Mouse (Mus musculus) retina, embryonic 14.5 days (tissue): Measurements from ENCODE around the gene Ddx46.

ENCODE experiments used
- DNase-seq: peaks from one replicate; pipeline ENCODE4 v3.0.0-alpha.2; 2015; ENCODE audit warnings: low spot score

Ddx46 gene

DNA sequence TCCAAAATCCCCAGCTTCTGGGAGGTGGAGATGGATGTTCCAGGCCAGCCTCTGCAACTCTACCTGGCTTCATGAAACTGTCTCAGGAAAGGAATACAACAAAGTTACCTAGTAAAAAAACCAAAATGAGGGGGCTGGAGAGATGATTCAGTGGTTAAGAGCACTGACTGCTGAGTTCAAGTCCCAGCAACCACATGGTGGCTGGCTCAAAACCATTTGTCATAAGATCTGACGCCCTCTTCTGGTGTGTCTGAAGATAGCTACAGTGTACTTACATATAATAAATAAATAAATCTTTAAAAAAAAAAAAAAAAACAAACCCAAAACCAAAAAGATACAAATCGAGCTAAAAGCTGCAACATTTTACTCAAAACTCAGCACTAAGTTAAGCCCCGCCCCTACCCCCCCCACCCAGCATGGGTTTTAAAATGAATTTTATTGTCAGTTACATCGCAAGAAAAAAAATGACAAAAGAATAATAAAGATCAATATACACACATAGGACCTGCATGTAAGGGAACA, 91.8 kb downstream of the Ddx46 start:
- DNase-seq = peak; percentile 45

DNA sequence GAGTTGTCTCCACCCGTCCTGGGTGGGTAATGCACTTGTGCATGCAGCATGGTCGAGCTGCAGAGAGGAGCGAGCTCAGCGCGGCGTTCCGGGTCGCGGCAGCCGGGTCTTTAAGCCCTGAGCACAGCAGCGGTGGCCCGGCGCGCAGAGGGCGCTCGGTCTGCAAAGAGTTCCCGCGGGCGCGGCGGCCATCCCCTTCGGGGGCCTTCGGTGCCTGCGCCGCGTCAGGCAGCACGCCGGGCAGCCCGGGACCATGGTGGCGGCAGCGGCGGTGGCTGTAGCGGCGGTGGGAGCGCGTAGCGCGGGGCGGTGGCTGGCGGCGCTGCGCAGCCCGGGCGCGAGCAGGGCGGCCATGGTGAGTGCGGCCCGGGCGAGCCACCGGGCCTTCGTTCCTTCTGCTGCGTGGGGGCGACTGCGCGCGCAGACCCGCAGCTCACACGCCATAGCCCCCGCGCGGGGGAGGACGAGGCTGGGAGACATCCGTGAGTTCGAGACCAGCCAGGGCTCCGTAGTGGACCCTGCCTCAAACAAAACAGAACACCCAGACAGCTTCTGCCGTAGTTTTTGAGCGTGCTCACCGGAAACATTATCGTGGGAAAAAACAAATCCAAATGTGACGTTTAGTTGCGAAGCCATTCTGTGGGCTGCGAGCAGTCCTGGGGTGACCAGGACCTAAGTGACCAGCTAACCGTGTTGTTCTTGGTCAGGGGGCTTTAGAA, 92.5 kb downstream of the Ddx46 start, which contains the start of gene Pcbd2:
Pcbd2 (plus strand) TSS at position 249 of the 719 bp plus-strand sequence.
- peak; percentile 85 for DNase-seq

DNA sequence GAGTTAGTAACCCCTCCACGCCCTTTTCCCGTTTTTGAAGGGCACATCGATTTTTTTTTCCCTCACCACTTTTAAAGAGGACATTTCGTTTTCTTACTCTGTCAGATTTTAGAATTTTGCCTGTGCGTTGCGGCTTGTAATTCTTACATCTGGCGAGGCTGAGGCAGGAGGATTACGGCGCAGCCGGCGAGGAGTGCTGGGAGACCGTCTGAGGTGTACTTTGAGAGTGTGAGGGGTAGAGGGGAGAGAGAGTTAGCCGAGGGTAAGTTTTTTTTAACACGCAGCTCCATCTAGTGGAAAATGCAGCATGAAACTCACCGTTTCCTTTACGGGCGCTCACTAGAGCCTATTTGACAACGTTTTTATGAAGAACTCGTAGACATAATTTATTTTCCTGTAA, 93.0 kb downstream of the Ddx46 start:
- DNase-seq = peak; percentile 83

DNA sequence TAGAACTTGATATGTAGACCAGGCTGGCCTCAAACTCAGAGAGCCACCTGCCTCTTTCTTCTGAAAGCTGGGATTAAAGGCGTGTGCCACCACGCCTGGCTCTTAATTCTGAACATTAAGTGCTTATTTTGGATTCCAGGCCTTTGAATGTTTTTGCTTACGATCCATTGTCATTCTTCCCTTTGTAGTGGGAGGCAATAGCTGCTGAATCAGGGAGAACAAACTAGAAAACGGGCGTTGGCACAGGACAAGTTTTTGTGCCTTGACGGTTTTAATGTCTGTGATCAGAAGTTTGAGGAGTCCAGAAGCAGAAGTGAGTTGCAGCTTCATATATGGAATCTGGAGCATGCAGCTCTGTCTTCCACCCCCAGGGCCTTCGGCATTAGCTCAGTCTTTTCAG, 95.9 kb downstream of the Ddx46 start:
- no peak for DNase-seq
